Mouse (Mus musculus): ENCODE measurements around the gene BC052040. TPM values are rescaled to one million over a fixed set of nuclear protein-coding genes. Genes with fewer than 3 reads are reported as not detected.

The BC052040 gene
- polyA plus RNA-seq, 1 experiment from 2014 or later: 15.9 TPM

DNA sequence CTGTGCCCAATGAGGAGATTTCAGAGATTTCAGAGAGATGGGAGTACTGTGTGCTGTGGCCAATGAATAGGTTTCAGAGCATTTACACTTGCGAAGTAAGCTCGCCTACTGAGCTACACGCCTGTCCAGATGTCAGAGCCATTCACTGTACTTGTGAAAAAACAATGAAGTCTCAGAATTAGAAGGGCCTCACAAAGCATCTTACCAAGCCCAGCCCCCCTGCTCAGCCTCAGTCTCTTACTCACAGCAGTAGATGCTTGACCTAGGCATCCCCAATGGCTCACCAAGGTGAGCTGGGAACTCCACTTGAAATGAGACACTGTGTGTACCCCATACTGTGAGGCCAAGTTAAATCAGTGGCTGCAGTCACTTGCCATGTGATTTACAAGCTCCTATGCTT lies 166.1 kb downstream of the BC052040 start:
- no peaks in the 10 kb centered on the region for H3K9me3 ChIP-seq
- no peaks in the 10 kb centered on the region for H3K27me3 ChIP-seq (replicated peaks)
- no peak overlapping the region for H3K27ac ChIP-seq
- no peaks in the 10 kb centered on the region for H3K4me1 ChIP-seq
- H3K4me3 ChIP-seq: no peak overlapping the region
- no peak; the same call in 1 of the 2 replicates for ATAC-seq (ENCODE audit: low FRiP score, low read depth)
- no peak overlapping the region for H3K9ac ChIP-seq
- 62% methylated on average over 3 of the region's 3 CpGs for WGBS
- no peak overlapping the region for H3K4me2 ChIP-seq (replicated peaks)
- no peaks in the 10 kb centered on the region for H3K36me3 ChIP-seq

DNA sequence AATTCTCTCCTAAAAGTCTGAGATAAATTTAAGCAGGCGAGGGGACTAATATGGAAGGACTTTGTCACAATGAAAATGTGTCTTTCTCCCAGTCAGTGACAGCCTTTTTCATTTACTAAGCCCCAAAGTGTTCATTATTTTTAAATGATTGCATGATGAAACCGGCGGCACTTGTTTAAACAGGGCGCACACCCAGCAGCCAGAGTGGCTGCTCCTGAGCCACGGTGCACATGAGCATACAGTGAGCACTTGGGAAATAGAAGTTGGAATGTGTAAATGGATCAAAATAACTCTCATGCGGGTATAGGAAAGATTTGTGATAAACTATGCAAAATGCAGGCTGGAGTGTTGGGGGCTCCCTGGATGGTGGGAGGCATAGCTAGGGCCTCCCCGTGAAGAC lies 169.7 kb downstream of the BC052040 start:
- 81% methylated on average over 7 of the region's 7 CpGs for WGBS
- Histone ChIP-seq H3K4me3 (no peak overlapping the region), H3K9me3 (no peaks in the 10 kb centered on the region), H3K27me3 (replicated peaks) (no peaks in the 10 kb centered on the region), H3K4me1 (no peaks in the 10 kb centered on the region), H3K36me3 (no peaks in the 10 kb centered on the region), H3K4me2 (replicated peaks) (no peak overlapping the region), H3K27ac (no peak overlapping the region), H3K9ac (no peak overlapping the region)
- no peak for ATAC-seq (ENCODE audit: low FRiP score, low read depth)

DNA sequence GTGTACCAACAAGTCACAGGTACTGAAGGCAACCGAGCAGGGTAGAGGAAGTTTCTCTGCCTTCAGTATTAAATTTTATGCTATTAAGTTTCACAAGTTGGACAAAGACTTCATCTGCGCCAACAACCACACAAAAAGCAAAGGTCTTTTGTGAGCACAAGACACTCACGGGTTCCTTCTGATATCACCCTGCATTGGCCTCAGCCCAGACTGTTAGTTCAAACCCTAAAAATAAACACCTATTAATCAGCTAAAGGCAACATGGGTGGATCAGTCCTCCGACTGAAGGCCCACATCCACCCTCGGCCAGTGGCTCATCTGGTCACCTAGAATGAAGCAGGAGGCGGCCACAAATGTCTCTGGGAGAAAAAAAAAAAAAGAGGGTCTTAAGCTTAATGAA lies 176.2 kb downstream of the BC052040 start:
- H3K9ac ChIP-seq: no peak overlapping the region
- no peak overlapping the region for H3K27ac ChIP-seq
- H3K4me2 ChIP-seq (replicated peaks): no peak overlapping the region
- H3K36me3 ChIP-seq: no peaks in the 10 kb centered on the region
- 67% methylated on average over 6 of the region's 6 CpGs for WGBS
- peaks cover 3% of the 10 kb centered on the region; the same call in 1 of the 2 replicates for H3K4me1 ChIP-seq
- H3K27me3 ChIP-seq (replicated peaks): no peaks in the 10 kb centered on the region
- H3K4me3 ChIP-seq: no peak overlapping the region
- H3K9me3 ChIP-seq: no peaks in the 10 kb centered on the region
- ATAC-seq (ENCODE audit: low FRiP score, low read depth): no peak

DNA sequence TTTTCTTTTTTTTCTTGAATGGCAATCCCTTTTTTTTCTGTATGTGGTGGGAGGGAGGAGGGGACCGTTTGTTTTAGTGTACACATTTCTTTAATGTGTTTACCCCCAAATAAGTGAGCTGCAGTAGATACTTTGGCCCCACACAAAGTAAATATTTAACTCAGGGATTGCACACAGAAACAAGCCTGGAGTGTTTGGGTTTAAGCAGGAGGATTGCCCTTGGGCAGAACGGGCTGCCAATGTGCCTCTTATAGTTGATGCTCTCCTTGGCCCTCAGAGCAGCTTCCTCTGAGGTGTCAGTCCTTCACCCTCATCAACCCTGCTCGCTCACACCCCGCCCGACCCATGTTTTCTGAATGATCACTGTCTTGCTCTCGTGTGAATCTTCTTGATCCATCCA lies 177.0 kb downstream of the BC052040 start:
- no peak for ATAC-seq (ENCODE audit: low FRiP score, low read depth)
- Histone ChIP-seq H3K36me3 (no peaks in the 10 kb centered on the region), H3K4me3 (no peak overlapping the region), H3K27ac (no peak overlapping the region), H3K4me1 (peaks cover 3% of the 10 kb centered on the region; the same call in 1 of the 2 replicates), H3K9me3 (no peaks in the 10 kb centered on the region), H3K27me3 (replicated peaks) (no peaks in the 10 kb centered on the region), H3K4me2 (replicated peaks) (no peak overlapping the region), H3K9ac (no peak overlapping the region)
- 80% methylated on average over 6 of the region's 6 CpGs for WGBS

DNA sequence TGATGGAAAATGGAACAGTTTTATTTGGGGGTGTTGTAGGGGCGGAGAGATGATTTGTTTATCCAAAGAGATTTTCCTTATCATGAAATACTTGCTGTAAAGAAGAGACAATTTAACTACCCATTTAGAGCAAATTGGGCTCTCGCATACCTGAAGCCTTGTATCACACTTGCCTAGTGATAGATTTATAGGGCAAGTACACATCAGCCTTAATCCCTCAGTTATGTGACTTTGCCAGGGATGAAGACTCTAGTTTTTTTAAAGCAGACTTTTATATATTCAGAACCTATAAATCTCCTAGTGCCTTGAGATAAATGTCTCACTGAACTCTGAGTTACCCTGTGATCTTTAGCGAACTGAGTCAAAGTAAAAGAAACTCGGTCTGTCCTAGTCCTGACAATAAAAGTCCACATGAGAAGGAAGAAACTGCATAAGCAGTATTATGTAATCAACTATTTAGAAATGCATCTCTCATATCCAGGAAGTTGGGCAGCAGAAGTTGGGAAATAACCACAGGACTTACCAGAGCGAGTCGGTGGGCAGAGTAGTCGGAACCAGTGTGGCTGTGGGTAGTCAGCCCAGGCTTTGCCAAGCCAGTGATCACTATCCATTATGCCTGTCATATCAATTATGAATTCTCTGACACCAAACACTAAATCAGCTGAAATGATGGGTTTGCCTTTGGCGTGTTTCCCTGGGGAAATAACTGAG lies 183.2 kb downstream of the BC052040 start:
- WGBS: 83% methylated on average over 8 of the region's 8 CpGs

DNA sequence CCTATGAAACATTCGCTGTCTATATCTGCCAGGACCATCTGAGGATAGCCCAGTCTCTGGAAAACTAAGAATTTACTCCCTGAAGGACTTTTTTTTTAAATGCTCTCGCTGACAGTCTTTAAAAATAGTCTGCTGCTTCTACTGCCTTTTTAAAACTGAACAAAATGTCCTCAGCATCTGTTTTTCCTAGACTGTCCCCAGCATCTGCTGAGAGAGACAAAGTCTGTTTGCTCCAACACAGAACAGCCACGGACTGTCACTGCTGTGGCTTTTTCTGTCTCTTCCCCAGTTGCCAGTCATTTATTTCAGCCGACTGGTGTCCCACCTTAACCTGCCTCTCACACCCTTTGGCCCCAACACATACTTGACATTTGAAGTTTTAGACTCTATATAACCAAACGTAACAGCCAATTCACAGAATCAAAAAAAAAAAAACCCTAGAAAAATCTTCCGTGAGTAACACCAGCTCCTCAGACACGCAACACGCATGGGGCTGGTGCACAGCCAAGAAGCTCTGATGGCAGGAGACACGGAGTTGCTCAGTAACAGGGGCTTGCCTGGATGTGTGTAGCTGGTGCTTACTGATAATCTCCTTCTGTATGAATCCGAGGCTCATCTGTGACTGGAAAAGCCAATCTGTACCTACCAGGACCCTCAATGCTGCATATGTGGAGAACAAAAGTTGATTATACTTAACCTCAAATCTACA lies 188.2 kb downstream of the BC052040 start:
- Histone ChIP-seq H3K27me3 (replicated peaks) (no peaks in the 10 kb centered on the region), H3K9me3 (no peaks in the 10 kb centered on the region), H3K4me1 (no peaks in the 10 kb centered on the region), H3K4me3 (no peak overlapping the region), H3K9ac (no peak overlapping the region), H3K4me2 (replicated peaks) (no peak overlapping the region), H3K36me3 (no peaks in the 10 kb centered on the region), H3K27ac (no peak overlapping the region)
- ATAC-seq (ENCODE audit: low FRiP score, low read depth): no peak
- WGBS: 93% methylated on average over 10 of the region's 10 CpGs

More for the DNA sequence above, 183.2 kb downstream of the BC052040 start:
- ATAC-seq (ENCODE audit: low FRiP score, low read depth): no peak
- no peak overlapping the region for H3K4me2 ChIP-seq (replicated peaks)
- no peak overlapping the region for H3K4me3 ChIP-seq
- no peaks in the 10 kb centered on the region for H3K27me3 ChIP-seq (replicated peaks)
- no peaks in the 10 kb centered on the region for H3K36me3 ChIP-seq
- H3K9ac ChIP-seq: no peak overlapping the region
- no peaks in the 10 kb centered on the region for H3K9me3 ChIP-seq
- no peaks in the 10 kb centered on the region for H3K4me1 ChIP-seq
- no peak overlapping the region for H3K27ac ChIP-seq

DNA sequence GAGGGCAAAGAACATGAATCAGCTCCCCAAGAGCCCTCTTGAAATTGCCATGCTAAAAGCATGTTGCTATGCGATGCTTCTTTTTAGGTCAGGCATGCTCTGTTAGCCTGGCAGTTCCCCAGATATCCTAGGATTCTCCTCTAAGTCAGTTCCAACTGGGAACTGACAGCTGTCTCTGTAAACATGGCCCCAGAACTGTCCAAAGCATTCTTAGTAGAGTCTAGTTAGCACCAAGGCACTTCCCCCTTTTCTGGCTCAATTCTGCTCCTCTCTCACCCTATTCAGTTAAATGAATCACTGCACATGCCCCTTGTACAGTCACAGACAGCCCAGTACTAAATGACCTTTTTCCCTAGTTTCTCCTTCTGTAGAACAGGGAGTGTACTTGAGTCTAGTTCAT lies 191.2 kb downstream of the BC052040 start:
- H3K9ac ChIP-seq: no peak overlapping the region
- no peak for ATAC-seq (ENCODE audit: low FRiP score, low read depth)

DNA sequence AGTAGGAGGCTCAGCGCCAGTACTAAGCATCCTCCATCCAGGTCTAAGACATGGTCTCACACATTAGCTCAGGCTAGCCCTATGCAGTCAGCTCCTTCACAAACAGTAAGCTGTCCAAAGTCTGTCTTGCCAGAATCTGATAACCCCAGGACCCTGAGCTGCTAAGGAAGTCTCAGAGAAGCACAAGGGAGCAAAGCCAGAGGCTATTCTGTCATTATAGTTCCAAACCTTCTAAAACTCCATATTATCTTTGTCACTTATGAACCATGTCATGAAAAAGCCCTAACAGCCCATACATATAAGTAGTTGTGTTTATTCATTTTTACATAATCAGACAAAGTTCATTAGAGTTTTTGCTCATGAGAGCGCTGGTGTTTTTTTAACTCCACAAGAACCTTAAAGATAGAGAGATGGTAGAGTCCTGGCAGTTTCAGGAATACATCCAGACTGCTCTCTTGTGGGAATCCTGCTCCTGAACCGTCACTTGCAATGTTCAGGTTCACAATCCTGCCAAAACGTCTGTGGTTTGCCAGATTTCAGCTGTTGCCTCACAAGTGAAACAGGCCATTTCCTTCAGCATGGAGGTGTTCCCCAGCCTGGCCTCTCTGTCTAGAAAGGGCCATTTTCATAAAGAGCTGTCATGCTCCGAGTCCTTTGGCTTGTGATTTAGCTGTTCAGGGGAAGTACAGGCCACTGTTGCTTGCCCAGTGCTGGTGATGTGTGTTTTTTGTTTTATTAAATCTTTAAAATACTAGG lies 192.8 kb downstream of the BC052040 start:
- Histone ChIP-seq H3K9me3 (no peaks in the 10 kb centered on the region), H3K9ac (no peak overlapping the region), H3K4me2 (replicated peaks) (no peak overlapping the region), H3K4me1 (no peaks in the 10 kb centered on the region), H3K4me3 (no peak overlapping the region), H3K27me3 (replicated peaks) (no peaks in the 10 kb centered on the region), H3K36me3 (no peaks in the 10 kb centered on the region), H3K27ac (no peak overlapping the region)
- ATAC-seq (ENCODE audit: low FRiP score, low read depth): no peak
- WGBS: 78% methylated on average over 5 of the region's 5 CpGs

More for the DNA sequence above, 191.2 kb downstream of the BC052040 start:
- H3K9me3 ChIP-seq: no peaks in the 10 kb centered on the region
- 84% methylated on average over 1 of the region's 1 CpGs for WGBS
- no peaks in the 10 kb centered on the region for H3K27me3 ChIP-seq (replicated peaks)
- no peak overlapping the region for H3K27ac ChIP-seq
- H3K4me3 ChIP-seq: no peak overlapping the region
- no peaks in the 10 kb centered on the region for H3K36me3 ChIP-seq
- H3K4me1 ChIP-seq: no peaks in the 10 kb centered on the region
- H3K4me2 ChIP-seq (replicated peaks): no peak overlapping the region

DNA sequence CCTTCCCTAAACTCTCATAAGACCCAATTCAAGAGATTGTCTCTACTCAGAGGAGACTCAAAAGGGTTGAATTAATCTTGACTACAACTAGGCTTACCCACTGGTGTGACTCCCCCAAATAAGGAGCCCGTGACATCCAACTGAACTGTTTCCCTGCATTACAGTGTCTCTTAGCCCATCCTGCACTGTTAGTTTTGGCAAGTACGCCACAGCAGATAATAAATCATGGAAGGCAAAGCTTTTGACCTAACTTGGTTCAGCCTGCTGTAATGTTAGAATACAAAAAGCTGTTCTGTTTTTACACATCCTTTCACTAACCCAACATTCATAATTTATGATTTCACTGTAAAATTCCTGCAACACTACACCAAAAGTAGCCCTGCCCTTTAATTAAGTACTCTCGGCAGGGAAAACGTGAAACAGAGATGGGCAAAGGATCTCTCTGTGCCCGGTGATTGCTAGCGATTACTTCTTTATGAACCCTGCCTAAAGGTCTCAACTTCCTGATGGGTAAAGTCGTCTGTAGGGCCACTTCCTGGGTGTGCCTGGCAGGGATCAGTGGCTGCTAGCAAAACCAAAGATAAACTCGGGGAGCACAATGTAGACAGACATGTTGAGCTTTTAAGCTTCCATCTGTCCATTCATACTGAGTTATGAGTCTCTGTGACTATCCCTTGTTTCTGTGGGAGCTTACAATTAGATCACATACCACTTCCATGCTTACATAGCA lies 194.1 kb downstream of the BC052040 start:
- H3K9ac ChIP-seq: no peak overlapping the region
- H3K4me2 ChIP-seq (replicated peaks): no peak overlapping the region
- no peaks in the 10 kb centered on the region for H3K36me3 ChIP-seq
- no peak overlapping the region for H3K27ac ChIP-seq
- H3K27me3 ChIP-seq (replicated peaks): no peaks in the 10 kb centered on the region
- no peaks in the 10 kb centered on the region for H3K9me3 ChIP-seq
- WGBS: 58% methylated on average over 8 of the region's 8 CpGs
- ATAC-seq (ENCODE audit: low FRiP score, low read depth): no peak
- H3K4me1 ChIP-seq: no peaks in the 10 kb centered on the region
- no peak overlapping the region for H3K4me3 ChIP-seq

DNA sequence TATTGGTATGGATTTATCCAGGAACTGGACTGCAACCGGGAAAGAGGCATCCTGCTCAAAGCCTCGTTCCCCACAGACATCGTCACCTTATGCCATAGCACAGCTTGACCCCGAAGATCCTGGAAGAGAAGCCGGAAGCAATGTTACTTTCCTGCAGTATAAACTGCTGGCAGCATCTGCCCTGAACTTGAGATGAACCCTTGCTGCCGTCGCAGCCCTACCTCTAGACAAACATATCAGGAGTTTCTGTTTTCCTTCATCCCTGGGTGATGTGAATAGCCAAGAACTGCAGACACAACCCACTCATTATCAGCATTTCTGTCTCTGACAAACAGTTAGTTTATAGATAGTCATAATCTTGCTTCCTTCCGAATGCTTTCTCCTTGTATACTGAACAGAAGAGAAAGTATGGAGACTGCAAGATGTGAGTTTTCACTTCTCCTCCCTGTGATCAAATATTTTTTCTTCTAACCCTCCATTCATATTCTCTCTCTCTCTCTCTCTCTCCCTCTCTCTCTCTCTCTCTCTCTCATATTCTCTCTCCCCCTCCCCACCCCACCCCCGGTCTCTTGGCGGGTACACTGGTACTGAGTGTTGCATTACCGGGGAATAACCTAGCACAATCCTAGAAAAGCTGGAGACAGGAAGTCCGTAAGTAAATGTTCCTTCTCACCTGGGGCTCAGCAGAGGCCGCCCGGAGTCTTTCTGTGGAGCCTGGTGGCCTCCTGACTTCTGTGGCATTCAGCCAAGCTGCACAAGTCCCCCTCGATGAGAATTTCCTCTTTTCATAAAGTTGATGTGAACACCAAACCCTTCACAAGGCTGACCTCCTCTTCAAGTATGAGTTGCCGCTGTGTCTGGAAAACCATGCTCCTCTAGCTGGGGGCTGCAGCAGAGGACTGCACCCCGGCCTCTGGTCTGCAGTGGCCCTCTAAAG lies 195.7 kb downstream of the BC052040 start:
- Histone ChIP-seq H3K36me3 (no peaks in the 10 kb centered on the region), H3K27ac (no peak overlapping the region), H3K27me3 (replicated peaks) (no peaks in the 10 kb centered on the region), H3K4me3 (no peak overlapping the region), H3K9ac (no peak overlapping the region), H3K4me1 (no peaks in the 10 kb centered on the region), H3K9me3 (no peaks in the 10 kb centered on the region), H3K4me2 (replicated peaks) (no peak overlapping the region)
- 74% methylated on average over 17 of the region's 17 CpGs for WGBS
- no peak for ATAC-seq (ENCODE audit: low FRiP score, low read depth)

DNA sequence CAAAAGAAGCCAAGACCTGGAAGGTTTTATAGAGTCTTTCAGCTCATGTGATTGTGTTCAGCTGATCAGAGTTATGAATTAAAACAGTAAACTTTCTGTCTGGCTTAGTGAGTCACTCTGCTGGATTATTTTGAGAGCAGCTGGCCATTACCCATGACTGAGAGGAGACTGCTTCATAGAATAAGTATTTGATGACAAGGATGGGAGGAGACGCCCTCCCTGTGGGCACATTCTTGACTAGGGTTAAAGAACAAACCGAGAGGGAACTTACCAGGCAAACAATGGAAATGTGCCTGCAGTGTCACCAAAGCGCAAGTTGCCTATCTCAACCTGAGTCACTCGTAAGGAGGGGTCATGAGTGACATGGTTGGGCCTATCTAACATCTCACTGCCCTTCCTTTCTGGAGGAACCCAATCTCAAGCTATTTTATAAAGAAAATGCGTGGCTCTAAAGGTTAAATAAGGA lies 199.1 kb downstream of the BC052040 start:
- H3K27me3 ChIP-seq (replicated peaks): no peaks in the 10 kb centered on the region
- H3K4me1 ChIP-seq: no peaks in the 10 kb centered on the region
- no peak overlapping the region for H3K4me3 ChIP-seq
- H3K9ac ChIP-seq: no peak overlapping the region
- no peak overlapping the region for H3K27ac ChIP-seq
- ATAC-seq (ENCODE audit: low FRiP score, low read depth): no peak
- WGBS: 81% methylated on average over 5 of the region's 5 CpGs
- H3K36me3 ChIP-seq: no peaks in the 10 kb centered on the region
- no peaks in the 10 kb centered on the region for H3K9me3 ChIP-seq
- no peak overlapping the region for H3K4me2 ChIP-seq (replicated peaks)
